Comparison of ENCODE assay signal across 9 mouse cellular contexts in genomic region chr3:31237936-31238335, GRCm38 (mm10).
DNase-seq lines count a peak whose midpoint lies in the region; ATAC-seq and TF ChIP-seq lines count a peak whose summit lies in the region.
"Had no signal": no experiment of that assay in that cellular context is flagged by ENCODE, and none has a peak within 500 bp of the region (broad histone marks: within the 10 kb centered on the region; RNA-seq: fewer than 3 reads in every experiment).

No protein-coding gene starts in this region.

- no peak overlapping the region for H3K4me3 ChIP-seq in hindbrain, embryonic 11.5 days (ENCODE audit: low read depth, low read length)
- no peak overlapping the region for H3K4me3 ChIP-seq in hindbrain, embryonic 13.5 days
- H3K4me3 ChIP-seq in C2C12 (ENCODE audit: insufficient read depth, poor library complexity, severe bottlenecking): no peak overlapping the region
- H3K4me3 ChIP-seq: myocyte had no signal

- H3ac ChIP-seq in C2C12 (ENCODE audit: control insufficient read depth, insufficient read length, low read depth): no peak overlapping the region

- H3K36me3 ChIP-seq in hindbrain, embryonic 11.5 days (ENCODE audit: control insufficient read depth, insufficient read depth, low read length): no peaks in the 10 kb centered on the region
- H3K36me3 ChIP-seq in hindbrain, embryonic 13.5 days: 0 out of 2 replicates have a peak, but pooled peaks cover 13% of the 10 kb centered on the region
- no peaks in the 10 kb centered on the region for H3K36me3 ChIP-seq in C2C12 (ENCODE audit: control insufficient read depth, insufficient read depth)

- no peaks in the 10 kb centered on the region for H3K27me3 ChIP-seq in hindbrain, embryonic 11.5 days (ENCODE audit: control insufficient read depth, insufficient read depth, low read length)
- H3K27me3 ChIP-seq in hindbrain, embryonic 13.5 days: no peaks in the 10 kb centered on the region
- H3K27me3 ChIP-seq in C2C12 (ENCODE audit: control insufficient read depth, insufficient read depth, insufficient read length): peaks cover 21% of the 10 kb centered on the region

- no peak for ATAC-seq in hindbrain, embryonic 11.5 days (ENCODE audit: low FRiP score)
- no peak for ATAC-seq in hindbrain, embryonic 13.5 days (ENCODE audit: low FRiP score)
- ATAC-seq in erythroid progenitor cell, adult 5-6 weeks (replicated peaks; ENCODE audit: low FRiP score, poor library complexity, severe bottlenecking): no peak

- no peak overlapping the region for H3K9ac ChIP-seq in hindbrain, embryonic 11.5 days (ENCODE audit: low read depth, low read length)
- H3K9ac ChIP-seq in hindbrain, embryonic 13.5 days: no peak overlapping the region

- no peaks in the 10 kb centered on the region for H3K9me3 ChIP-seq in hindbrain, embryonic 11.5 days (ENCODE audit: control insufficient read depth, low read length)
- H3K9me3 ChIP-seq in hindbrain, embryonic 13.5 days: no peaks in the 10 kb centered on the region

- no peaks in the 10 kb centered on the region for H3K4me1 ChIP-seq in hindbrain, embryonic 11.5 days (replicated peaks; ENCODE audit: control insufficient read depth, insufficient read depth, low read length)
- no peaks in the 10 kb centered on the region for H3K4me1 ChIP-seq in hindbrain, embryonic 13.5 days (replicated peaks)

- DNase-seq in hindbrain, embryonic 11.5 days (ENCODE audit: low spot score): peak; percentile 47
- DNase-seq in adrenal gland, postnatal 36 days: peak; percentile 61 to 75
- DNase-seq in layer of hippocampus, adult 9-11 months: peak; percentile 54
- DNase-seq in spleen, postnatal 14 days (ENCODE audit: low spot score in 2 of 2): no peak
- no peak for DNase-seq in heart, postnatal 25 days (ENCODE audit: low spot score)

- WGBS in hindbrain, embryonic 11.5 days: 34% methylated on average over 3 of the region's 3 CpGs
- WGBS in hindbrain, embryonic 13.5 days: 38% methylated on average over 3 of the region's 3 CpGs

- H3K27ac ChIP-seq in hindbrain, embryonic 11.5 days (ENCODE audit: low read depth, low read length): no peak overlapping the region
- no peak overlapping the region for H3K27ac ChIP-seq in hindbrain, embryonic 13.5 days

- no peaks in the 10 kb centered on the region for H3K79me2 ChIP-seq in C2C12 (ENCODE audit: control insufficient read depth, insufficient read depth)

- no peaks in the 10 kb centered on the region for H3K79me3 ChIP-seq in C2C12 (ENCODE audit: low read depth)

- peak; percentile 45 for TF ChIP-seq CTCF in C2C12 (IDR thresholded peaks at IDR 0.05; ENCODE audit: control insufficient read depth, insufficient read depth, insufficient read length)

- intact Hi-C loops in heart, postnatal 25 days (cut with DNase I): no loop called here

- no peak overlapping the region for H3K4me2 ChIP-seq in hindbrain, embryonic 11.5 days (replicated peaks; ENCODE audit: low read depth, low read length)
- no peak overlapping the region for H3K4me2 ChIP-seq in hindbrain, embryonic 13.5 days

TF ChIP-seq in C2C12, 6 proteins besides CTCF, POLR2A, EP300 and RAD21:
- TF ChIP-seq MYOD1 (IDR thresholded peaks at IDR 0.05; ENCODE audit: control insufficient read depth, insufficient read length, low read depth) (no peak), MYOG (IDR thresholded peaks at IDR 0.05; ENCODE audit: control insufficient read depth, extremely low read depth, insufficient read length) (no peak), FOSL1 (IDR thresholded peaks at IDR 0.05; ENCODE audit: insufficient read depth, low read length, poor library complexity, severe bottlenecking) (no peak), CEBPB (IDR thresholded peaks at IDR 0.05; ENCODE audit: low read depth) (no peak), USF1 (IDR thresholded peaks at IDR 0.05; ENCODE audit: low read depth) (no peak), MAX (IDR thresholded peaks at IDR 0.05) (no peak)

Comparison
In these comparisons a context has a peak if more than half of its experiments do, and no peak if none do; other contexts are left out.
1. DNase-seq: peak in hindbrain, embryonic 11.5 days (single experiment), adrenal gland, postnatal 36 days (2 of 2) and layer of hippocampus, adult 9-11 months (single experiment); none in spleen, postnatal 14 days (0 of 2) and heart, postnatal 25 days (single experiment).